Mouse (Mus musculus) midbrain, embryonic 13.5 days (tissue): ENCODE measurements around the gene Zup1. TPM values are rescaled to one million over a fixed set of nuclear protein-coding genes. Genes with fewer than 3 reads are reported as not detected.
"Not testable (repeated sequence)": the region's sequence is repeated elsewhere in the genome, so short reads cannot be mapped to it uniquely, and the experiment has no call there.

Experiments used
- ATAC-seq: fragments of 200-750 bp; cut with Nextera tagmentation; 2 replicates; pipeline ENCODE4 v1.8.0; 2017; ENCODE audit warnings: mild to moderate bottlenecking, moderate TSS enrichment, moderate library complexity
- H3K27ac ChIP-seq: fragments of 300-500 bp; sonication (generic); 2 replicates; pipeline ENCODE4 v1.5.1; 2015; ENCODE audit warnings: inconsistent platforms, mild to moderate bottlenecking, moderate library complexity
- H3K27me3 ChIP-seq: fragments of 300-500 bp; sonication (generic); 2 replicates; pipeline ENCODE4 v1.6.1; 2015; ENCODE audit warnings: mild to moderate bottlenecking, inconsistent platforms
- H3K36me3 ChIP-seq: fragments of 300-500 bp; sonication (generic); 2 replicates; pipeline ENCODE4 v1.6.1; 2015; ENCODE audit warnings: mild to moderate bottlenecking, inconsistent platforms
- H3K4me1 ChIP-seq: fragments of 300-500 bp; sonication (generic); replicated peaks from 2 replicates; pipeline ENCODE4 v1.6.1; 2015; ENCODE audit warnings: inconsistent platforms
- H3K4me2 ChIP-seq: fragments of 300-500 bp; sonication (generic); replicated peaks from 2 replicates; pipeline ENCODE4 v1.6.1; 2015; ENCODE audit warnings: moderate library complexity, mild to moderate bottlenecking, inconsistent platforms
- H3K4me3 ChIP-seq: fragments of 300-500 bp; sonication (generic); replicated peaks from 2 replicates; pipeline ENCODE4 v1.5.1; 2015; ENCODE audit warnings: mild to moderate bottlenecking, inconsistent platforms
- H3K9ac ChIP-seq: fragments of 300-500 bp; sonication (generic); replicated peaks from 2 replicates; pipeline ENCODE4 v1.6.1; 2015; ENCODE audit warnings: mild to moderate bottlenecking, inconsistent platforms
- H3K9me3 ChIP-seq: fragments of 300-500 bp; sonication (generic); 2 replicates; pipeline ENCODE4 v1.6.1; 2016; ENCODE audit warnings: mild to moderate bottlenecking, inconsistent platforms
- WGBS: fragments of 180-500 bp; shearing (Covaris S2); methylation state at CpG from one replicate; pipeline ENCODE4 v1.1.7; 2015; 5-methylcytosine and 5-hydroxymethylcytosine counted together
- polyA plus RNA-seq: library from polyadenylated mRNA; unstranded; fragments of >200 nt; fragmentation: Nextera tagmentation; extraction: Ambion mirVana; gene quantifications from 2 replicates; pipeline ENCODE4 v1.2.1, GENCODE M21; 2015

Zup1 gene
- polyA plus RNA-seq: 27.2 and 27.3 TPM in 2 replicates

- Histone ChIP-seq H3K27me3 (no peaks in the 10 kb centered on the region), H3K36me3 (peaks cover 13% of the 10 kb centered on the region), H3K9ac (peak within 1 kb of the TSS; percentile 94), H3K4me2 (peak within 1 kb of the TSS; percentile 65), H3K4me1 (peaks cover 18% of the 10 kb centered on the region), H3K4me3 (peak within 1 kb of the TSS; percentile 80), H3K27ac (peak within 1 kb of the TSS; percentile 65), H3K9me3 (no peaks in the 10 kb centered on the region)
- 4% methylated on average over 42 of the region's 42 CpGs for WGBS
- peak; percentile 99 for ATAC-seq
These were observed at the start of gene Zup1 for GRCm38 (mm10) chr10:33950803-33951583. Zup1 (minus strand) TSS chr10:33951269.

GRCm38 (mm10) chr10:33998397-33998796 is 47.3 kb upstream of the Zup1 start:
- H3K27me3 ChIP-seq: no peaks in the 10 kb centered on the region
- no peaks in the 10 kb centered on the region for H3K9me3 ChIP-seq
- H3K9ac ChIP-seq: no peak overlapping the region
- H3K4me3 ChIP-seq: no peak overlapping the region
- no peak overlapping the region for H3K4me2 ChIP-seq
- no peak for ATAC-seq
- no peak overlapping the region for H3K27ac ChIP-seq
- H3K4me1 ChIP-seq: no peaks in the 10 kb centered on the region
- H3K36me3 ChIP-seq: peaks cover 85% of the 10 kb centered on the region

- not testable (repeated sequence) for H3K9ac ChIP-seq, H3K27ac ChIP-seq, H3K27me3 ChIP-seq, H3K4me2 ChIP-seq, ATAC-seq, H3K4me3 ChIP-seq, H3K4me1 ChIP-seq, H3K9me3 ChIP-seq
- H3K36me3 ChIP-seq: peaks cover 88% of the 10 kb centered on the region
- WGBS: 95% methylated on average over 6 of the region's 8 CpGs
These were observed 45.6 kb upstream of the Zup1 start for GRCm38 (mm10) chr10:33996686-33997085.

GRCm38 (mm10) chr10:33986771-33987170 is 35.7 kb upstream of the Zup1 start:
- H3K4me3 ChIP-seq: no peak overlapping the region
- 20% methylated on average over 4 of the region's 4 CpGs for WGBS
- H3K4me2 ChIP-seq: no peak overlapping the region
- no peaks in the 10 kb centered on the region for H3K4me1 ChIP-seq
- no peaks in the 10 kb centered on the region for H3K9me3 ChIP-seq
- no peak overlapping the region for H3K9ac ChIP-seq
- ATAC-seq: peak; percentile 50; the same call in 1 of the 2 replicates
- H3K36me3 ChIP-seq: peaks cover 14% of the 10 kb centered on the region
- no peaks in the 10 kb centered on the region for H3K27me3 ChIP-seq
- no peak overlapping the region for H3K27ac ChIP-seq

- Histone ChIP-seq H3K9me3 (no peaks in the 10 kb centered on the region), H3K4me1 (no peaks in the 10 kb centered on the region), H3K9ac (no peak overlapping the region), H3K4me3 (no peak overlapping the region), H3K27ac (no peak overlapping the region), H3K4me2 (no peak overlapping the region), H3K27me3 (no peaks in the 10 kb centered on the region), H3K36me3 (peaks cover under 1% of the 10 kb centered on the region; the same call in 1 of the 2 replicates)
- 95% methylated on average over 7 of the region's 7 CpGs for WGBS
- no peak for ATAC-seq
These were observed 23.9 kb upstream of the Zup1 start for GRCm38 (mm10) chr10:33974781-33975494.

- Histone ChIP-seq H3K36me3 (peaks cover 9% of the 10 kb centered on the region), H3K27me3 (no peaks in the 10 kb centered on the region), H3K9me3 (no peaks in the 10 kb centered on the region), H3K4me1 (peaks cover 18% of the 10 kb centered on the region), H3K27ac (no peak overlapping the region), H3K9ac (no peak overlapping the region), H3K4me3 (no peak overlapping the region), H3K4me2 (no peak overlapping the region)
- no peak for ATAC-seq
- WGBS: 83% methylated on average over 3 of the region's 3 CpGs
These were observed 1.4 kb upstream of the Zup1 start for GRCm38 (mm10) chr10:33952509-33952908.

- no peak overlapping the region for H3K4me3 ChIP-seq
- H3K9me3 ChIP-seq: no peaks in the 10 kb centered on the region
- H3K4me1 ChIP-seq: peaks cover 25% of the 10 kb centered on the region
- no peak overlapping the region for H3K9ac ChIP-seq
- 86% methylated on average over 2 of the region's 2 CpGs for WGBS
- H3K27me3 ChIP-seq: no peaks in the 10 kb centered on the region
- no peak for ATAC-seq
- no peak overlapping the region for H3K4me2 ChIP-seq
- no peak overlapping the region for H3K27ac ChIP-seq
- peaks cover 35% of the 10 kb centered on the region for H3K36me3 ChIP-seq
These were observed 4.7 kb downstream of the Zup1 start for GRCm38 (mm10) chr10:33946336-33946735.

- peaks cover 35% of the 10 kb centered on the region for H3K36me3 ChIP-seq
- no peak for ATAC-seq
- no peak overlapping the region for H3K4me3 ChIP-seq
- H3K4me1 ChIP-seq: peaks cover 25% of the 10 kb centered on the region
- H3K9me3 ChIP-seq: no peaks in the 10 kb centered on the region
- H3K9ac ChIP-seq: no peak overlapping the region
- H3K4me2 ChIP-seq: no peak overlapping the region
- H3K27ac ChIP-seq: no peak overlapping the region
- WGBS: 92% methylated on average over 3 of the region's 3 CpGs
- H3K27me3 ChIP-seq: no peaks in the 10 kb centered on the region
These were observed 5.7 kb downstream of the Zup1 start for GRCm38 (mm10) chr10:33945390-33945789.

GRCm38 (mm10) chr10:33940702-33941101 is 10.4 kb downstream of the Zup1 start:
- no peak for ATAC-seq
- H3K4me3 ChIP-seq: no peak overlapping the region
- no peak overlapping the region for H3K4me2 ChIP-seq
- H3K36me3 ChIP-seq: peaks cover 48% of the 10 kb centered on the region
- H3K9me3 ChIP-seq: no peaks in the 10 kb centered on the region
- H3K9ac ChIP-seq: no peak overlapping the region
- 0 out of 2 replicates have a peak, but pooled peaks cover 5% of the 10 kb centered on the region for H3K4me1 ChIP-seq
- no peaks in the 10 kb centered on the region for H3K27me3 ChIP-seq
- H3K27ac ChIP-seq: no peak overlapping the region

- 2% methylated on average over 6 of the region's 6 CpGs for WGBS
- ATAC-seq: peak; percentile 65
- peaks cover 6% of the 10 kb centered on the region for H3K4me1 ChIP-seq
These were observed 45.6 kb downstream of the Zup1 start for GRCm38 (mm10) chr10:33905489-33905888.

GRCm38 (mm10) chr10:33904530-33905481 is 46.3 kb downstream of the Zup1 start, which contains the start of gene Rsph4a:
Rsph4a (plus strand) TSS chr10:33905111.
- Histone ChIP-seq H3K9ac (0 out of 2 replicates have a peak within 1 kb of the TSS, but pooled peaks have one; percentile 39), H3K27ac (no peak within 1 kb of the TSS), H3K4me1 (peaks cover 6% of the 10 kb centered on the region), H3K27me3 (no peaks in the 10 kb centered on the region), H3K36me3 (no peaks in the 10 kb centered on the region), H3K4me3 (peak within 1 kb of the TSS; percentile 34), H3K9me3 (no peaks in the 10 kb centered on the region), H3K4me2 (peak within 1 kb of the TSS; percentile 61)
- ATAC-seq: peak; percentile 99
- 7% methylated on average over 17 of the region's 17 CpGs for WGBS

More at GRCm38 (mm10) chr10:33905489-33905888, 45.6 kb downstream of the Zup1 start:
- Histone ChIP-seq H3K9ac (no peak overlapping the region), H3K4me2 (peak overlapping the region; percentile 61), H3K27ac (no peak overlapping the region), H3K27me3 (no peaks in the 10 kb centered on the region), H3K4me3 (peak overlapping the region; percentile 34), H3K9me3 (no peaks in the 10 kb centered on the region), H3K36me3 (no peaks in the 10 kb centered on the region)
